Mouse (Mus musculus): Measurements from ENCODE around the gene C77080. TPM values are rescaled to one million over a fixed set of nuclear protein-coding genes. Genes with fewer than 3 reads are reported as not detected.
A peak's percentile ranks its signal among the peaks of the same experiment; 100 is the strongest.

C77080 gene
- polyA plus RNA-seq, 1 experiment from 2014 or later, result 10.8 TPM

DNA sequence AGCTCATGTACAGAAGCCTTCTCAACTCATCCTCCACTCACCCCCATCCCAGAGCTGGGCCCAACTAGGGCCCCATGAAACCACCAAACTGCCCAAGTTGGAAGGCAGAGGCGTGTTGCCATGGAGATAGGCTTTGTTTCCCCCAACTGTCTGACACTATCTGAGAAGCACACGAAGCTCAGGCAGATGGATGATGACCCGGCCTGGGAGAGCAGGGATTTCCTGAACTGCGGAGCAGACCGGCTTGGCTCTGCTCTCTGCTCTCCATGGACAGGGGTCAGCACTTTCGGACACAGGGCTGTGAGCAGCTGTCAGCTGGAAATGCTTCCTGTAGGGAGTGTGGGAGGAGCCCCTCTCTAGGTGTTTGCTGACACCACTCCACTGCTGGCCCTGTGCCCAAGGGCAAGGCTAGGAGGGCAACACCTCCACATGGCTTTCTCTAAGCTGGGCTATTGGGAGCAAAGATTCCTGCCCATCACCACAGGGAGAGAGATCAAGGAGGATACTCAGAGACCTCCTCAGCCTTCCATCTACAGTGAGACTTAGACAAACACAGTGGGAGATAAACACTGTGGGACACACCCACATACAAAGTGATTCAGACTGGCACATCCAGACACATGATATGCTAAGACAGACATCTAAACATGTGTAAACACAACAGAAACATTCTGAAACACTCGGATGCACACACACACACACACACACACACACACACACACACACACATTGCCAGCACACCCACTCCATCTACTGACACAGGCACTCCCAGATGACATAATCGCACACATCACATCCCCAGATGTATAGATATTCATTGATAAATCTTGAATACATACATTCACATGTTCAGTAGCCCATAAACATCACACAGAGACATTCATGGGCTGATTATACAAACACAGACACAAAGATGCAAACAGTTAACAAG is 4.5 kb downstream of the C77080 start:
- H3K4me3 ChIP-seq (ENCODE audit: low read length), result no peak overlapping the region
- H3K27ac ChIP-seq (ENCODE audit: low read depth, low read length), result no peak overlapping the region
- H3K9ac ChIP-seq (ENCODE audit: low read depth, low read length), result no peak overlapping the region; the same call in 1 of the 2 replicates
- H3K27me3 ChIP-seq (replicated peaks; ENCODE audit: control insufficient read depth, insufficient read depth, low read length), result 0 out of 2 replicates have a peak, but pooled peaks cover under 1% of the 10 kb centered on the region
- no peaks in the 10 kb centered on the region for H3K9me3 ChIP-seq (ENCODE audit: control insufficient read depth, low read length)
- H3K4me1 ChIP-seq (ENCODE audit: control insufficient read depth, insufficient read depth, low read depth, low read length), result peaks cover 6% of the 10 kb centered on the region
- H3K36me3 ChIP-seq (ENCODE audit: control insufficient read depth, insufficient read depth, low read length), result no peaks in the 10 kb centered on the region
- H3K4me2 ChIP-seq (ENCODE audit: low read length), result no peak overlapping the region
- ATAC-seq, result 0 out of 2 replicates have a peak, but pooled peaks have one; percentile 27
- 26% methylated on average over 8 of the region's 8 CpGs for WGBS

GRCm38 (mm10) chr4:129254571-129254970 is 6.6 kb downstream of the C77080 start:
- no peak for ATAC-seq
- H3K9me3 ChIP-seq (ENCODE audit: control insufficient read depth, low read length), result no peaks in the 10 kb centered on the region
- H3K4me1 ChIP-seq (ENCODE audit: control insufficient read depth, insufficient read depth, low read depth, low read length), result peaks cover 14% of the 10 kb centered on the region
- no peak overlapping the region for H3K9ac ChIP-seq (ENCODE audit: low read depth, low read length)
- H3K4me3 ChIP-seq (ENCODE audit: low read length), result no peak overlapping the region
- peaks cover 17% of the 10 kb centered on the region for H3K27me3 ChIP-seq (replicated peaks; ENCODE audit: control insufficient read depth, insufficient read depth, low read length)
- 97% methylated on average over 3 of the region's 3 CpGs for WGBS
- no peak overlapping the region for H3K4me2 ChIP-seq (ENCODE audit: low read length)
- H3K36me3 ChIP-seq (ENCODE audit: control insufficient read depth, insufficient read depth, low read length), result no peaks in the 10 kb centered on the region
- no peak overlapping the region for H3K27ac ChIP-seq (ENCODE audit: low read depth, low read length)

DNA sequence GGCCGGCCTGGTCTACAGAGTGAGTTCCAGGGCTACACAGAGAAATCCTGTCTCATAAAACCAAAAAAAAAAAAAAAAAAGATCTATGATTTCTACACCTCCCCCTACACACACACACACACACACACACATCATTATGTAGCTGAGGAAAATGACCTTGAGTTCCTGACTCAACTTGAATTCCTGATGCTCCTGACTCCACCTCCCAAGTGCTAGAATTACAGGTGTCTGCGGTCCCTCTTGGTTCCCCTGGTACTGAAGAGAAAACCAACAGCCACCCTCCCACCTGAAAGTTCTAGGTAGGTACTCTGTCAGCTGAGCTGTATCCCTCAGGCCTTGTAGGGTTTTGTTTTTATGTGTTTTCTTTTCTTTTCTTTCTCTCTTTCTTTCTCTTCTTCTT is 8.7 kb downstream of the C77080 start:
- no peaks in the 10 kb centered on the region for H3K9me3 ChIP-seq (ENCODE audit: control insufficient read depth, low read length)
- peaks cover 27% of the 10 kb centered on the region for H3K4me1 ChIP-seq (ENCODE audit: control insufficient read depth, insufficient read depth, low read depth, low read length)
- H3K4me3 ChIP-seq (ENCODE audit: low read length), result no peak overlapping the region
- H3K36me3 ChIP-seq (ENCODE audit: control insufficient read depth, insufficient read depth, low read length), result no peaks in the 10 kb centered on the region
- no peak overlapping the region for H3K4me2 ChIP-seq (ENCODE audit: low read length)
- H3K27ac ChIP-seq (ENCODE audit: low read depth, low read length), result no peak overlapping the region
- no peak overlapping the region for H3K9ac ChIP-seq (ENCODE audit: low read depth, low read length)
- peaks cover 26% of the 10 kb centered on the region for H3K27me3 ChIP-seq (replicated peaks; ENCODE audit: control insufficient read depth, insufficient read depth, low read length)
- 78% methylated on average over 2 of the region's 2 CpGs for WGBS
- no peak for ATAC-seq

DNA sequence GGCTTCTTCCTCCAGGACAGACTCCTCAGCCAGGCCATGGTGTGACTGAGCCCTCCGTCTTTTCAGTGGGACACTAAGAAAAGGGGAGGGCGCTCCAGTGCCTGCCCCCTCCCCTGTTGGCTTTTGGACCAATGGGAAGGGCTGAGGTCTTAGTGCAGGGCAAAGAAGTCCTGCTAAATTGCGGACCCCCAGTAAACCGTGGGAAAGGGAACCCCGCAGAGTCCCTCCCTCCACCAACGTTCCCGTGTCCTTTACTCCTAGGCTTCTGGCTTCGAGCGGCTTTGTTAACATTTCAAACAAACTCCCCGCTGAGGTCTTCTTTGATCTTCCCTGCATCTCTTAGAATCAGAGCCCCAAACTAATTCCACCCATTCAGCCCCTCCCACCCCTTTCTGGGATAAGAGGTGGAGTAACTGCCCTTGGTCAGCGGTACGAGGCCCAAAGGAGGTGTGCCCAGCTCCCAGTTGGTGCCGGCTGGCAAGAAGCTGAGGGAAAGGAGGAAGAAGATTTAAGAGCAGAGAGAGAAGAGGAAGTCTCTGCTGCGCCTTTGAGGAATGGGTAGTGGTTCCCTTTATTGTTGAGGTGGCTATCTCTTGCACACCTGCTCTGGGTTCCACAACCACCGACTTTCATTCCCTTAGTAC is 9.6 kb downstream of the C77080 start:
- Histone ChIP-seq H3K4me2 (ENCODE audit: low read length) (peak overlapping the region; percentile 25), H3K9ac (ENCODE audit: low read depth, low read length) (no peak overlapping the region), H3K9me3 (ENCODE audit: control insufficient read depth, low read length) (no peaks in the 10 kb centered on the region), H3K4me1 (ENCODE audit: control insufficient read depth, insufficient read depth, low read depth, low read length) (peaks cover 26% of the 10 kb centered on the region), H3K27me3 (replicated peaks; ENCODE audit: control insufficient read depth, insufficient read depth, low read length) (peaks cover 35% of the 10 kb centered on the region), H3K27ac (ENCODE audit: low read depth, low read length) (no peak overlapping the region; the same call in 1 of the 2 replicates), H3K36me3 (ENCODE audit: control insufficient read depth, insufficient read depth, low read length) (no peaks in the 10 kb centered on the region), H3K4me3 (ENCODE audit: low read length) (no peak overlapping the region)
- peak; percentile 45; the same call in 1 of the 2 replicates for ATAC-seq
- 8% methylated on average over 15 of the region's 15 CpGs for WGBS

GRCm38 (mm10) chr4:129250759-129251481 is 10.3 kb downstream of the C77080 start:
- no peaks in the 10 kb centered on the region for H3K36me3 ChIP-seq (ENCODE audit: control insufficient read depth, insufficient read depth, low read length)
- WGBS, result 21% methylated on average over 15 of the region's 15 CpGs
- no peaks in the 10 kb centered on the region for H3K9me3 ChIP-seq (ENCODE audit: control insufficient read depth, low read length)
- peaks cover 23% of the 10 kb centered on the region for H3K4me1 ChIP-seq (ENCODE audit: control insufficient read depth, insufficient read depth, low read depth, low read length)
- ATAC-seq, result 0 out of 2 replicates have a peak, but pooled peaks have one; percentile 27
- peak overlapping the region; percentile 12; the same call in 1 of the 2 replicates for H3K27ac ChIP-seq (ENCODE audit: low read depth, low read length)
- peaks cover 35% of the 10 kb centered on the region for H3K27me3 ChIP-seq (replicated peaks; ENCODE audit: control insufficient read depth, insufficient read depth, low read length)
- H3K9ac ChIP-seq (ENCODE audit: low read depth, low read length), result no peak overlapping the region
- H3K4me3 ChIP-seq (ENCODE audit: low read length), result no peak overlapping the region
- peak overlapping the region; percentile 25; the same call in 1 of the 2 replicates for H3K4me2 ChIP-seq (ENCODE audit: low read length)

DNA sequence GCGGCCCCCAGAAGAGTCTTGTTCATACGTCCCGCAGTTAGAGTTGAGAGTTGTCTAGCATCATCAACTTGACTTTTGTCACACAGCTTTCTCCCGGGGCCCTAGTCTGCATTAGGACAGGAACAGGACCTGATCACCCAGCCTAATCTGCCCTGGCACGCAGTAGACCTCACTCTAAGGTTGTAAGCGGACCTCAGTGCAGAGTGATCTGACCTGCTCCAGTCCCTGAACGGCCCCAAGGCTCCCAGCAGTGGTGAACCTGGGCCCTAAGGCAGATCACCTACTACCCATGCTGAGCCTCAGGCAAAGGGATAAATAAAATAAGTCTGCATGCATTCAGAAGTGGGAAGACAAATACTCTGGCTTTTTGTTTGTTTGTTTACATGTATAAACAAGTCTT is 11.9 kb downstream of the C77080 start:
- WGBS, result 34% methylated on average over 7 of the region's 7 CpGs
- no peak for ATAC-seq

DNA sequence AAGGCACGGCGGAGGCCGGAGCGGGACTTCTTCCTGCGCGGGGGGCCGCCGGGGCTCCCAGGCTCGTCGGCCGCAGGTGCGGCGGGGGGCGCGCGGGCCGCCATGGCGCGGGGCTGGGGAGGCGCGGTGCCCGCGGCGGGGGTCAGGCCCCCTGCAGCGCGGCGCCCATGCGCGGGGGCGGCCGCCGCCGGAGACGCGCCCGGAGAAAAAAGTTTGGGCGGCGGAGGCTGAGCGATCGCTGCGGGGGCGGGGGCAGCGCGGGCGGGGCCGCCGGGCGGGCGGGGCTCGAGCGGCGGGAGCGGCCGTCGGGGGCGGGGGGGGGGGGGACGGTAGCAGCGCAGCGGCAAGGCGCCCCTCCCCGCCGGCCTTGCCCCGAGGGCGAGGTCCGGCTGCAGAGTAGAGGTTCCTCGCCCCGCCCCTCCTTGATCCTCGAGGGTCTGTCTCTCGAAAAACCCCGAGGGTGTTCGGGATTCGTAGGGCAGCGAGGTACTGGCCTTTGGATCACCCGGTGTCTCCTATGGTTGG is 12.9 kb downstream of the C77080 start:
- peak overlapping the region; percentile 99 for H3K4me2 ChIP-seq (ENCODE audit: low read length)
- H3K9me3 ChIP-seq (ENCODE audit: control insufficient read depth, low read length), result no peaks in the 10 kb centered on the region
- H3K27me3 ChIP-seq (replicated peaks; ENCODE audit: control insufficient read depth, insufficient read depth, low read length), result peaks cover 35% of the 10 kb centered on the region
- under 1% methylated on average over 33 of the region's 74 CpGs for WGBS
- H3K4me1 ChIP-seq (ENCODE audit: control insufficient read depth, insufficient read depth, low read depth, low read length), result peaks cover 23% of the 10 kb centered on the region
- H3K36me3 ChIP-seq (ENCODE audit: control insufficient read depth, insufficient read depth, low read length), result no peaks in the 10 kb centered on the region
- no peak overlapping the region for H3K27ac ChIP-seq (ENCODE audit: low read depth, low read length)
- peak overlapping the region; percentile 61 for H3K4me3 ChIP-seq (ENCODE audit: low read length)
- no peak for ATAC-seq
- H3K9ac ChIP-seq (ENCODE audit: low read depth, low read length), result peak overlapping the region; percentile 79

More for the DNA sequence above, 11.9 kb downstream of the C77080 start:
- Histone ChIP-seq H3K27ac (ENCODE audit: low read depth, low read length) (no peak overlapping the region), H3K4me1 (ENCODE audit: control insufficient read depth, insufficient read depth, low read depth, low read length) (peaks cover 23% of the 10 kb centered on the region), H3K27me3 (replicated peaks; ENCODE audit: control insufficient read depth, insufficient read depth, low read length) (peaks cover 35% of the 10 kb centered on the region), H3K9ac (ENCODE audit: low read depth, low read length) (no peak overlapping the region), H3K36me3 (ENCODE audit: control insufficient read depth, insufficient read depth, low read length) (no peaks in the 10 kb centered on the region), H3K9me3 (ENCODE audit: control insufficient read depth, low read length) (no peaks in the 10 kb centered on the region), H3K4me2 (ENCODE audit: low read length) (no peak overlapping the region), H3K4me3 (ENCODE audit: low read length) (no peak overlapping the region)

DNA sequence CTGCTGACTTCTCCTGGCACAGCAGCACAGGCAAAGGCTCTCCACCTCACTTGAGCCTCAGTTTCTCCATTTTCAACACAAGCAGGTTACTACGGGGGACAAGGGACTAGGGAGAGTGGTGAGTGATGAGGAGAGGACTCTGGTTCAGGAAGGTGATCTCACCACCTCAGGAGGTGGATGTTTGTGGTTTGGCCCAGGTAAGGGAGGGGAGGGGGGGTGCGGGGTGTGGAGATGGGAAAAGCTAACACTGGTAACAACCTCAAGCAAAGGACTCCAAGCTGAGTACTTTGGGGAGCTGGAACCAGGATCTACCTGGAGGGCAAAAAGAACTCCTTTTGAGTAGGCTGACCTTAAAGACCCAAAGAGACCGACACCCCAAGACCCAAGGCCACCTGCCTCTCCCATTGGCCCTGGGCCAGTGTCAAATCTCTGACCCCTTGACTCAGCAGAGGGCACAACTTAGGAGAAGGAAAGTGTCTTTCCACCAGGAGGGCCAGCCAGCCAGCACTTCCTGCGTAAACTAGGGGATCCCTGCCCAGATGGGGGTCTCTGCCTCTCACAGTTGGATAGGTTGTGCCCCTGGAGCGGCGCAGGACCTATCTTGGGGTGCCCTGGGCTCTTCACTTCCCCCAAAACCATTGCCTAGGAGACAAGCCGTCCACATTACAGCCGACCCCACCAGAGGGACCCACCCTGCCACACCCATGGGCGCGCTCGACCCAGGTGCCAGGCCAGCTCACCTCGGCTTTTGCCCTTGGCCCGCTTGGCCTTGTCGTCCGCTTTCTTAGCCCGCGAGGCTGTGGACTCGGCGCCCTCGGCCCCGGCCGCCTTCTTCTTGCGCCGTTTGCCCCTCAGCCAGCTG is 13.6 kb downstream of the C77080 start:
- H3K4me3 ChIP-seq (ENCODE audit: low read length), result peak overlapping the region; percentile 61
- no peaks in the 10 kb centered on the region for H3K36me3 ChIP-seq (ENCODE audit: control insufficient read depth, insufficient read depth, low read length)
- no peaks in the 10 kb centered on the region for H3K9me3 ChIP-seq (ENCODE audit: control insufficient read depth, low read length)
- H3K27me3 ChIP-seq (replicated peaks; ENCODE audit: control insufficient read depth, insufficient read depth, low read length), result peaks cover 35% of the 10 kb centered on the region
- peaks cover 23% of the 10 kb centered on the region for H3K4me1 ChIP-seq (ENCODE audit: control insufficient read depth, insufficient read depth, low read depth, low read length)
- H3K27ac ChIP-seq (ENCODE audit: low read depth, low read length), result no peak overlapping the region
- 13% methylated on average over 21 of the region's 24 CpGs for WGBS
- H3K4me2 ChIP-seq (ENCODE audit: low read length), result peak overlapping the region; percentile 99
- peak overlapping the region; percentile 79 for H3K9ac ChIP-seq (ENCODE audit: low read depth, low read length)
- ATAC-seq, result no peak
